Mouse (Mus musculus): ENCODE measurements at regions not wholly inside any gene's neighbourhood (a gene's known extent, or its start where the extent isn't known, plus 50 kb on each side); places are given as distances from the start of the nearest gene placed in this dataset.

DNA sequence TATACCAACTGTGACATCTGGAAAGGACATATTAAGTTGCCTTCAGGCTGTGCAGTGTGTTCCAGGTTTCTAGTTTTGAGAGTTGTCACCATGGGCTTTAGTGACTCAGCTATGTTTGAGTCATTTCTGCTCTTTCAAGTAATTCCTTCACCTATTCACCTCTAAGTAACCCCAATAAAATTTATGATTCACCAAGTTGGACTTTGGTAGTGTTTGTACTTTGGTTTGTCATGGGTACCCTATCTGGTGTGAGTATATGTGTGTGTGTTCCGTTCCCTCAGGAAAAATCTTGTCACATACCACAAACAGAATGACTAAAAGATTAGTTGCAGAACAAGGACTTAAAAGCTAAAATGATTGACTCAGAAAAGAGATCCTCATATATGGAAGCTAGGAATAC is 76.8 kb upstream of the Crbn start:
- DNase-seq, result no peak

DNA sequence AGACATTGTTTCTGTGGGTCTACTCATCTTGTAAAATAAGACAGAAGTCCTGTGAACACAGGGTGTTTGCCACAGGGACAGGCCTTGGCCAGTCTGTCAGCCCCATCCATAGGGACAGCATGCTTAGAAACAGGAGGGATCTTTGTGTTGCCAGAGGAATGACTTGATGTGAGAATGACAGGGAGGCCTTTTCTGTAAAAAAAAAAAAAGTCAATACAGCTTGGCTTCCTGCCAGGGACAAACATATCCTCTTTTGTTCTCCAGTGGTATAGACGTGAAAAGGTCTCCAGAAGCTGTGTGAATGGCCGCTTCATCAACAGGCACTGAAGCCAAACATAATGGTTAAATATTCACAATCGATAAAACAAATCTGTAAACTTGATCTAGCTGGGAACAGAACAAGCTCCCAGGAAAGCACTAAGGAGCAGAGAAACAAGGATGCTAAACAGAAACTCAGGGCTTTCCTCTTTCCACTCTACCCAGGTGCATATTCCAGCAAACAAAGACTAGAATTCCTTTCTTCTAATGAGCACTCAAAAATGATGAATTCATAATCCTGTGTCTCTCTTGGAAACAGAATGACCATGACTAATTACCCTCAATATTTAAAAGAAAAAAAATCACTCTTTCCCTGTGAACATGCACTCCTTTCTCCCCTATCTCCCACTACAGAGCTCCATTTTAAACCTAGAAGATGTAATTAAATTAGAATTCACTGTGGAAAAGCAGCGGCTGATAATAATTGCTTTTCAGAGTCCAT is 92.2 kb upstream of the Crbn start:
- no peak for DNase-seq

DNA sequence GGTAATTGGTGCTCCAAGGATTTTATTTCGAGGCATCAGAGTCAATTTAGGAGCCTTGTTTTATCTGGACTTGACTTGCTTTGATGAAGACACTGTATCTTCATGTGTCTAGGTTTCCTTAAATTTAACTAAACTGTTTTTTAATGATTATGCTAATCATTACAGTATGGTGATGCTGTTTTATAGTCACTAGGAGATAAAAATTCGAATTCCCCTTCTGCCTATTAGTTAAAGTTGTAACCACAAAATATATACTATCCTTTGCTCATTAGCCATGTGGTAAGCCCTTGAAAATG is 92.7 kb upstream of the Crbn start:
- no peak for DNase-seq

DNA sequence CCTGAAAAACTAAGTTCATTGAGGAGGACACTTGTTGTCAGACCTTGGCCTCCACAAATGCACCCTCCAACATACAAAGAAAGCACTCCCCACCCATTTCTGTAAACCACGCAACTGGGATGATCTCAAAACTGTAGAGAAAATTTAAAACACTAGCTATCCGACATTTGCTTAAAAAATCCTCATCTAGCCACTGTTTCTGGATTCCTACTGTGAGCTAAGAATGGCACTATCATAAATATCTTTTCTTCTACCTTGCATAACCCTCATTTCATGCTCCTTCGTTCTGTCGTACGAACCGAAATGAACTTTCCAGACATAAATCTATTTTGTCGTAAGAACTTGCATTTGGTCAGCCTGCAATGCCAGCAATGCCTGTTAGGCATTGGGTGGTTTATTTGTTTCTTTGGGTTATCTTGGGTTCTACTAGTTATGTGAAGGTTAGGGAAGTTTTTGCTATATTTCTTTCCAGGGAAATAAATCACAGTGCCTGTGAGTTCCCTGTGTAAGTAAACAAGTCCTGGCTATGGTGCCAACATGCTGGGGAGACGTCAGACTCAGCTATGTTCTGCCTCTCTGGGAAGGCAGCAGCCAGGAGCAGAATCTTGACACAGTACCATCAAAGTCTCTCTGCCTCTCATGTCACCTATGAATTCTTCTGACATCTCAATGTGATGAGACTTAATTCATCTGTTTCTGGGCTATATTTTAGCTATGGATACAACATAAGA is 104.2 kb upstream of the Crbn start:
- no peak for DNase-seq

DNA sequence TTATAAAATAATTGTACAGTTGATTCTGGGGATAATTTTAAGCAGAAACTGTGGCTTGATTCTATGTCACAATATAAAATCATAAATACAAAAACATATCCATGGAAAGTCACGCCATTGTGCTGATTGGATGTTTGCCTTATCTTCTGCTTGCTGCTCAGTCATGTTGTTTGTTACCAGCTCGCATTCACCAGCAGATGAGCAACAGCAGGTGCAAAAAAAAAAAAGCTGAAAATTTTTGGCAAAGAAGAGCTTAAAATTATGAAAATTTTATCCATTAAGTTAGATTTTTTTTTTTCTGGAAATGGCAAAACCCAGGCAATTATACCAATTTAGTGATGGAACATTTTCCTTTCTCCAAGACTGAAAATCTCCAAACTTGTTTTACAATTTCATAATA is 115.2 kb upstream of the Crbn start:
- DNase-seq, result no peak

DNA sequence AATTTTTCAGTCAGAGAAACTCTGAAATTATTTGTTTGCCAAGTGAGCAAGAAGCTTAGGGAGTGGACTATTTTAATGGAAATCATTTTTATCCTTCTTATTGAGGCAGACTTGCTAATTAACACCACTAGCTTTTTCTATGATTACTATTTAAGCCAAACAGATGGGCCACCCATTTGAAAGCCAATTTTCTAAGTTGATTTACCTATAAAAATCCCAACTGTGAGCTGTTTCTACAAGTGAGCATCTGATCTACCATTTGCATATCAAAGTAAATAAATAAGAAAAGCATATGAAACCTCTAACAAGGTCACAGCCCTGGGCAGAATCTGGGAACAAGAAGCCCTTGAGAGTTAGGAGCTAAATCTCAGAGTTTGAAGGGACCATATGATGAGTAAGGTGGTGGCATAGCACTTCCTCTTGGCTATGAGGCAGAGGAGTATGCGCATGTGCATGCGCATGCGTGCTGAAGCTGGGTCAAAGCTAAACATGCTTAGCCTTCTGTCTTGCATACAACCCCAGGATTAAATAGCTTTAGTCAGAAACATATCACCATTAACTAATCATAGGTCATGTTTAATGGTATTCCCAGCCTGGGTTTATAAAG is 116.9 kb upstream of the Crbn start:
- DNase-seq, result no peak

DNA sequence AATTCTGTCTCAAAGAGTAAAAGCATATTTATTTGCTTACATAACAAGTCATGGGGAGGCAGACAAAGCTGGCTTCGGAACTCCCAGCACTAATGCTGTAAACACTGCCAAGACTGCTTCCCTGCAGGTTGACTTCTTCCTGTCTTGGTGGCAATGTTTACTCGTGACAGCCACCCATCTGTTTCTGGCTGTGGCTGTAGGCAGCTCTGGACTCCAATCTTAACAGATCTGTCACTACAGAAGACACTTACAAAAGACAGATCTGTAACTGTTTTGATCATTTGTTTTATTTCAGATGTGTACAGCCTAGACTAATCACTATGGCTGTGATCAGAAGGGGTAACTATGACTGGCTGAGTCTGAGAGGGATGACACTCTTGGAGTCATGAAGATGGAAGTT is 121.1 kb upstream of the Crbn start:
- no peak for DNase-seq

DNA sequence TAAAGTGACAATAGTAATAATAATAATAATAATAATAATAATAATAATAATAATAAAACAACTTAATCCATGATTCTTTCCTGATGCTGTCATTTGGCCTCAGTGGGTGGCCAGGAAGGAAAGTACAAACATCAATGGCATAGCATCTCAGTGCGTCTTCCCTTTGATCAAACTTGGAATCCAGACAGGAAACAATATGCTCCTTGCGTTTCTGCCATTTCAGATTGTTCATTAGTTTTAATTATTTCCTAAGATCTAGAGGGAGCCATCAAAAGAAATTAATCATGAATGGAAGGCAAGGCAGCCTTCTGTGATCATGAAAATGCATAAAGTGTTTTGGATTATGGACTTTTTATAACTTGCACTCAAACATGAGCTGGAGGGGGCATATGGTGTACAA is 125.6 kb upstream of the Crbn start:
- DNase-seq, result no peak

DNA sequence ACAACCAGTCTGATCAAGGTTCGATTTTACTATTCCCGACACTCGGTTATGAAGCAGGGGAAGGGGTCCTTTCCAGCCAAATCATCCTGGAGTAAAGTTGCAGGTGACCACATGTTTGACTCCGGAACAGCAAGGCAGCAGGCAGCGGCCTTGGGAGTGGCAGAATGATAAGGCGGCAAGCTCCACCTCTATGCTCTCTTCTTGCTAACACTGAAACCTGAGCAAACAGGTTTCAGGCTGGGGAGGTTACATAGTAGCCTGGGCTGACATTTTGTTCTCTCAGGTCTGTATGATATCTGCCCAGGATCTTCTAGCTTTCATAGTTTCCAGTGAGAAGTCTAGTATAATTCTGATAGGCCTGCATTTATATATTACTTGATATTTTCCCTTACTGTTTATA is 133.7 kb upstream of the Crbn start:
- no peak for DNase-seq

DNA sequence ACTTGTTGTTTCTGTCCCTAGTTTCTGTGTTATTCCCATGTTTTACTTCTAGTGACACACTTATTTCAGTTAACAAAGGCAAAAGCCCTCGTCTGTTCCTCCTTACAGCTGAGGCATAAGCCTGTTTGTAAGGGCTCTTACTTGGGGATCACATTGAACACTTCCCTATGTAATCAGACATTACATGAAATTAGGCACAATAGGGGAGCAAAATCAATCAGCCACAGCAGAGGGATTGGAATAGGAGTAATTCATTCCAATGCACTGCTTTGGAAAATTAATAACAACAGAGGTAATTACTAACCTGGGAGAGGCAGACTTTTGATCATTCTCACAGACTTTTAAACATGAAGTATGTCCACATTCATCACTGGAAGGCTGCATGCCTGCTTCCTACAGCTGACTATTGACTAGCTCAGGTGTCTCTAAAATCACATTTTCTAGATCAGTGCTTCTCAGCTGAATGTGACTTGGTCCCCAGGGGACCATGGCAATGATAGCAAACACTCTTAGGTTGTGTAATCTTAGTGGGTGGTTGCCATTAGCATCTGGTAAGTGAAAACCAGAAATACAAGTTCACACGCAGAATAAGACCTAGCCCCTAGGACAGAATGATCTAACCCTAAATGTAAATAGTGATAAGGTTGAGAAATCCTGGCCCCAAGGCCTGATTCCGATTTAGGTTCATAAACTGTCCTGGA is 146.5 kb upstream of the Crbn start:
- no peak for DNase-seq

DNA sequence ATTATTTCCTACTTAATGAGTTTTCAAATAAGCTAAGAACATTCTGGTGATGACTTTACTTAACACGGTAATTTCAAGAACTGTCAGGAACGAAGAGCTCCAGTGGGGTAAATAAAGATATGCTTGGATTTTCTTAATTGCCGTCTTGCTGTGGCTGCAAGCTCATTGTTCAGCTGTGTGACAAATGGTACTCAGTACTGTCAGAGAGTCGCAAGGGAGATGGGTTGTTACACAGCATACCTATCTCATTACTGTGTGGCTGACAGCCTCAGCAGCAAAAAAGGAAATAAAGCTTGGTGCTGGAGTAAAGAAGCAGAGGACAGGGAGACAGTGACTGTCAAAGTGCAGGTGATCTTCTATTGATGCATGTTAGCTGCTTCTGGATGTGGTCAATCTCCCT is 151.0 kb upstream of the Crbn start:
- no peak for DNase-seq

DNA sequence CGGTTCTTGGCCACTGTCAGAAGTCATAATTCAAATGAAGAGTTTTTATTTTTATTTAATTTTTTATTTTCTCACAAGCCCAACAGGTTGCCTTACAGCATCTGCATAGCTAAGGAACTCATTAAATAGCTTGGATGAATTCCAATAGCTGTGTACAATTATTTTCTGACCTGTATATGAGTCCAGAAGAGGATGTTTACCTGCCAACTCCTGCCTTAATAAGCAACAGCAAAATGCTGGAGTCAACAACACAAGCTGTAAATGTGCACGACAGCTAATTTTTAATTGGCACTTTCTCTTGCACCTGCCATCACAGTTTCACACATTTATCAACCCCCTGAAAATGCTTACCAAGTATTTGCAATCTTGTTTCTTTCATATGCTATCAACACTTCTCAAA is 161.4 kb upstream of the Crbn start:
- no peak for DNase-seq

DNA sequence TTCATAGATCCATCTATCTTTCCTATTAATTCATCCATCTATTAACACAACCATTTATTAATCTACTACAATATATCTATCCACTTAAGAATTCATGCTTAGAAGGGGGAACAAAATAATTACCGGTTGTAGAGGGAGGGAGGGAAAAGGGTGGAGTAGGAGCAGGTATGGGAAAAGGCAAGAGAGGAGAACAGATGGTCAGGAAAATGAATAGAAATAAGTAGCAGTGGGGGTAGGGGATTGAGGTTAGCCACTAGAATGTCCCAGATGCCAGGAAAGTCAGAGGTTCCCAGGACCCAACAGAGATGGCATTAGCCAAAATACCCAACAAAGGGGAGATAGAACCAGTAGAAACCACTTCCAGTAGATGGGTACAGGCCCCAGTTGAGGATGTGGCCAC is 164.5 kb upstream of the Crbn start:
- no peak for DNase-seq

DNA sequence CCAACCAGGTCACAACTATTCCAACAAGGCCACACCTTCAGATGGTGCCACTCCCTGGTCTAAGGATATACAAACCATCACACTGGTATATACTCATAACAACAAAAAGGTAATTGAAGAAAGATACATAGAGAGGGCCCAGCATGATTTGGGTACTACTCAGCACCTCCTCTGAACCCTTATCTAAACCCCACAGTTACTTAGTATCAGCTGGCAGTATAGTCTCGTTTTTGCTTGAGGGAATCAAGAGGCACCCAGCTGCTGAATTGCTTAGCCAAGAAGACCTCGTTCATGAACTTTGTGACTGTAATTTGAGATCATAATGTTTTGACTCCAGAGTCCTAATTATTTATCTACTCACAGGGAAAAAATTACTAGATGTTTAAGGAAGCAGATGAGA is 175.6 kb upstream of the Crbn start:
- no peak for DNase-seq

DNA sequence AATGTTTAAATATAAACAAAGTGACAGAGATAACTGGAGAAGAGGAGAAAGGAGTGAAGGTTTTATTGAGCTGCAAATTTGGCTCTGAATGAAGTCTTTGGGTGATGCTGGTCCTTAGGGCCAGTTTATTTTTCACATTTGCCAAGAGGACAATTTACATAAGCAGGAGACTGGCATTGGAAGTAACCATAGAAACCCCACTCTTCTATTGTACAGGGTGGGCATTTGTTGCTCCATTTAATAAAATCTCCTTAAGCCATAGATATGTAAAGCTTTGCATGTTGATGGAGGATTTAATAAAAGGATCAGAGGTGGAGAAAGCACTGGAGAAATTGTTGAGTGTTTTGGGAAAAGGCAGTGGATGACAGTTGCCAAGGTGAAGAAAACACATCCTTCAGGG is 178.8 kb upstream of the Crbn start:
- DNase-seq, result no peak

DNA sequence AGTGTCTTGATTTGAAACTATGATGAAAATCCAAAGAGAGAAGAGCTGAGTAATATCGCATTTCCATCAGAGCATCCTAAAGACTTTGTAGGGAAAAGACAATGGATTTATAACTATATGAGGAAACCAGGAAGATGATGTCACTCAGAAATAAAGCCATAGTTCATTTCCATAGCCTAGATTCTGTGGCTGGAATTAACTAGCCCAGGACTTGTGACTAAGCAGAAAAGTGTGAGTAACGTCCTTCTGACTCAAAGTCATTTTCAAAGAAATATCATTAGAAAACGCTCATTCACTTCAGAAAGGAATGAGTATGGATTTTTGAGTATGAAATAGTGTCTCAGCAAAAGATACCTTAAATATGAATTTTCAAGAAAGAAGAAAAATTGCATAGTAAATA is 179.9 kb upstream of the Crbn start:
- DNase-seq, result no peak

DNA sequence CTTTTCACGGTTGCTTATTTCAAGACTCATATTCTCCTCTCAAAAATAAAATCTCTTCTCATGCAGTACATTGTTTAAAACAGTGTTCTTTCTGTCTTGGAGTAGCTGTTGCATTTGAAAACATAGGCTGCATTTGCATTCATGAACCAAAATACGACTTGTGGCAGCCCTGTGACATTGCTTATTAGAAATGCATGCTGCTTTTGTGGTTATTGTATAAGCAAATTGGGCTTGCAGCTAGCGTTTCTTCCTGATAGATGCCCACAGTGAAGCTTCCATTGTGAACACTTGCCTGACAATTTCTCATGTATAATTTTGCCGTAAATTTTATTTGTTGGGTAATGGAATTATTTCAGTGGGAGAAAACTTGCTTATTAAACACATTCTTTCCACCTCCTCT is 180.3 kb upstream of the Crbn start:
- DNase-seq, result no peak

DNA sequence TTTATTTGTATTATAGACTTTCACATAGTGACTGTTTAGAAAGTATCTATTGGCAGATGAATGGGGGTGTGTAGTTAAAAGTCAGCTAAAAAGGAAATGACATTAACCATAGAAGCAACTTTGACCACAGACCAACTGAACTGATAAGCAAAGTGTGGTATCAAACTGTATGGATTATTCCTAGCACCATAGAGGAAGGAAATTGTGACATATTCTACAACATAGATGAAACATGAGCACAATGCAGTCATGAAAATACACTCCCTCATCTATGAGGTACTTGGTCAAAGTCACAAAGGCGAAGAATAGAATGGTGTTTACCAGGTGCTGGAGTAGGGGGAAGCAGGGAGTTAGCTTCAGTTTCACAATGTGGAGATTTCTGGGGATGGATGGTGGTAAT is 181.4 kb upstream of the Crbn start:
- DNase-seq, result no peak

DNA sequence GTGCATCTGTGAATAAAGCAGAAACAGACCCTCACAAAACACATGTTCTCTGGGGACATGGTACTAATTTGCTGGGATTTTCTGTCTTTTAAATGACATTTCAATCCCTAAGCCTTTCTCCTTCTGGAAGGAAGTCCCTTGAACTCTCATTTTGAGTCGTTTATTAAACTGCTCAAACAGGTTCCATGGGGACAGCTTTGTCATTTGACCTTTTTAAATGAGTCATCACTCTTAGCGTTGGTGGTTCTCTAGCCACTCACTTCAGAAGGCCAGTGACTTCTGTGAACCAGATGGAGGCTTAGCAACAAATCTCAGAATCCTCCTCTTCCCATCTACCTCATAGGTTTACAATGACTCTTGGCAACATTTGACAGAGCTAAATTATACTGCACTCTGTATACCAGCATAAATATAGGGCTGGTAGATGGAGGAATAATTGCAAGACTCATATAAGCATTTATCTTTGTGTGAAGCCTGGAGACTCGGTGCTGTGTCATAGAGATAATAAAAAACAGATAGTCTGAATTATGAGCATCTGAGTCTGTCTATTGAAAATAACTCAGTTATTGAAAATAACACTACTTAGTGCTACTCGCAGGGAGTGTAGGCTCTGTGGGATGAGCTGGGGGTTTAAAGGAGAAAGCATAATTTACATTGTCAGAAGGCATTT is 185.4 kb upstream of the Crbn start:
- no peak for DNase-seq

DNA sequence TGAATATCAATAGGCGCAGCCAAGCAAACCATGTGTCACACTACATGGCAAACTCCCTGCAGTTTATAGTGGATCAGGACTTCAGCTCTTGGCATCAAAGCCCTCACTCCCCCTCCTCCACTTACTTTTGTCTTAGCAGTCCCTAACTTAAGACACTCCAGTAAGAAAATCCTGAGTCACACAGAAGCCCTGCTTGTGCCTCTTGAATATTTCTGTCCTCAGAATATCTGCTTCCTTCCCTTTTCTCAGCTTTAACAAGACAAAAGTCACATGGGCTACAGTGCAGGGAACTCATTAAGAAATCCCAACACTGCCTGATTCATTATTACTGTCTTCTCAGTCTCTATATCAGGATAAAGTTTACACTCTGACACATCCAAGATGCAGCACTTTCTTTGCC is 191.7 kb upstream of the Crbn start:
- no peak for DNase-seq

DNA sequence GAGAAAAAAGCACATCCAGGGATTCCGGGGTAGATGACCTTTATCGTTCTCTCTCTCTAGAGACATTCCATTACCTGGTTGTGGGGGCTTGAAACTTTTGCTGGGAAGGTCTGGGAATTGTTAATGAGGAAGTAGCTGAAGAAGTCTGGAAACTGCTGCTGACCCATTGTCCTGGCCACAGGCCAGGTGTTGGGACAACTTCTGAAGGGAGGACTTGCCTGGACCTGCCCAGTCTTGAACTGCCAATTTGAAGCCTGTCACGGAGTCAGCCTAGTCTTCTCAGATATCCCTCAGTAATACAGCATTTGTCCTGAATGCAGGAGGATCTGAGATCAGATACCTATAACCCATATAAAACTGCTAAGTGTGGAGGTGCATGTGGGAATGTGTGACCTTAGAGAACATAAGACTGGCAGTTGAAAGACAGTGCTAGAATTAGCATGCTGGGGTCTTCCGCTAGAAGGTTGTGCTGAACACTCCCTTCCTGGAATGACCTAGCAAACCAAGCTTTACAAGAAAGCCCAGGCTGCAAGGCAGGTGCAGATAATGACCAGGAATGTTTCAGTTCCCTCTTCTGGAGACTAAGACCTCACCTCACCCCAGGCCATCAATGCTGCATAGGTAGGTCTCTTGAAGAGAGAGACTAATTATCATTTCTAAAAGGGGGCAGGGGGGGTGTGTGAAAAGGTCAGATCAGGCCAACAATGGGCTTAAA is 204.7 kb upstream of the Crbn start:
- no peak for DNase-seq

DNA sequence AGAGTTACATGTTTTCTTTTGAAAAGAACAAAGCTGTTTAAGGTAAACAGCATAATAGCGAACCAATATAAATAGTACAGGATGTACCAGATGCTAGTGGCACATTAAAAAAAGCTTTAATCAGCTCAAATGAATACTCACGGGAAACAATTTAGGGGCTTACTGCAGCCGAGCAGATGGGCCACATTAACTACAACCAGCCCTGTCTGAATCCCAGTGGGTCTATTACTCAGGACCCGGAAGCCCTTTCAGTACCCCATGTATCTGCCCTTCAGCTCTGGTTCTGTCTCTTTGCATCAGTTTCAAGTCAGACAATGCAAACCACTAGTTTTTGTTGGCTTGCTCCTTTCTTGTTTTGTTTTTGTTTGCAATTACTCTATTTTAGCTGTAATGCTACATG is 210.9 kb upstream of the Crbn start:
- no peak for DNase-seq

Measured in kidney, postnatal 10 days (tissue).